Mouse (Mus musculus) MEL (cell line): Measurements from ENCODE around the gene Ccdc38. TPM values are rescaled to one million over a fixed set of nuclear protein-coding genes. Genes with fewer than 3 reads are reported as not detected.

Experiments
- DNase-seq: peaks from one replicate; pipeline ENCODE4 v3.0.0; 2011; ENCODE audit warnings: low read depth, low spot score
- H3K27ac ChIP-seq: 2 replicates; pipeline ENCODE4 v1.5.1; 2012; ENCODE audit warnings: low read depth, mild to moderate bottlenecking, control low read depth, low read length, moderate library complexity; ENCODE audit not compliant: control insufficient read depth
- H3K27me3 ChIP-seq, 2 experiments: fragments of 150-350 bp in 1 of 2; sonication (generic) in 1 of 2; 2 replicates each; pipeline ENCODE4 v1.6.1; 2012; ENCODE audit warnings: low read length in 2 of 2, mild to moderate bottlenecking in 2 of 2, improper control_type of control experiment in 1 of 2, moderate library complexity in 1 of 2; ENCODE audit not compliant: insufficient read depth in 2 of 2, control insufficient read depth in 1 of 2
- H3K36me3 ChIP-seq, 2 experiments: 2 replicates each; pipeline ENCODE4 v1.6.1; 2012 to 2014; ENCODE audit warnings: low read length in 2 of 2, improper control_type of control experiment in 1 of 2, inconsistent platforms in 1 of 2, mild to moderate bottlenecking in 1 of 2; ENCODE audit not compliant: insufficient read depth in 2 of 2, control insufficient read depth in 1 of 2
- H3K4me1 ChIP-seq, 2 experiments: fragments of 150-350 bp in 1 of 2; sonication (generic) in 1 of 2; 2 replicates each; pipeline ENCODE4 v1.6.1; 2012; ENCODE audit warnings: low read length in 2 of 2, improper control_type of control experiment in 1 of 2, mild to moderate bottlenecking in 1 of 2; ENCODE audit not compliant: insufficient read depth in 2 of 2, control insufficient read depth in 1 of 2
- H3K4me3 ChIP-seq, 2 experiments: fragments of 150-350 bp in 1 of 2; sonication (generic) in 1 of 2; 2 replicates each; pipeline ENCODE4 v1.5.1; 2012; ENCODE audit warnings: low read depth in 2 of 2, low read length in 2 of 2, mild to moderate bottlenecking in 2 of 2, moderate library complexity in 2 of 2, control low read depth in 1 of 2, improper control_type of control experiment in 1 of 2; ENCODE audit not compliant: control insufficient read depth in 1 of 2, insufficient read depth in 1 of 2
- H3K79me2 ChIP-seq: 2 replicates; pipeline ENCODE4 v1.6.1; 2012; ENCODE audit warnings: mild to moderate bottlenecking, low read length, moderate library complexity; ENCODE audit not compliant: control insufficient read depth, poor library complexity, insufficient read depth
- H3K9ac ChIP-seq: 2 replicates; pipeline ENCODE4 v1.6.1; 2012; ENCODE audit warnings: low read depth, mild to moderate bottlenecking, control low read depth, low read length, moderate library complexity; ENCODE audit not compliant: control insufficient read depth, poor library complexity, severe bottlenecking
- H3K9me3 ChIP-seq: fragments of 150-350 bp; sonication (generic); replicated peaks from 2 replicates; pipeline ENCODE4 v1.6.1; 2012; ENCODE audit warnings: mild to moderate bottlenecking, low read length, improper control_type of control experiment, moderate library complexity; ENCODE audit not compliant: insufficient read depth
- BHLHE40 ChIP-seq: IDR thresholded peaks from 2 replicates; pipeline ENCODE4 v1.6.1; 2012; ENCODE audit warnings: low read depth, mild to moderate bottlenecking, inconsistent platforms, low read length, improper control_type of control experiment, borderline replicate concordance
- CHD1 ChIP-seq: IDR thresholded peaks from 2 replicates; pipeline ENCODE4 v1.6.1; 2012; ENCODE audit warnings: low read depth, mild to moderate bottlenecking, inconsistent platforms, low read length, improper control_type of control experiment
- CTCF ChIP-seq, 3 experiments: IDR thresholded peaks in 2 of 3; conservative IDR thresholded peaks in 1 of 3; 2 replicates each; pipeline ENCODE4 v1.5.1; 2011 to 2012; ENCODE audit warnings: low read length in 3 of 3, low read depth in 2 of 3, mild to moderate bottlenecking in 2 of 3, improper control_type of control experiment in 1 of 3, inconsistent platforms in 1 of 3, mixed read lengths in 1 of 3, moderate library complexity in 1 of 3; ENCODE audit not compliant: control insufficient read depth in 1 of 3, insufficient read depth in 1 of 3, poor library complexity in 1 of 3, severe bottlenecking in 1 of 3
- ELF1 ChIP-seq: IDR thresholded peaks from 2 replicates; pipeline ENCODE4 v1.6.1; 2014; ENCODE audit warnings: low read depth, mild to moderate bottlenecking, inconsistent platforms, low read length, improper control_type of control experiment, moderate library complexity
- EP300 ChIP-seq, 2 experiments: IDR thresholded peaks; 2 replicates each; pipeline ENCODE4 v1.6.1; 2011; ENCODE audit warnings: improper control_type of control experiment in 2 of 2, low read length in 2 of 2, low read depth in 1 of 2, mild to moderate bottlenecking in 1 of 2
- GABPA ChIP-seq: IDR thresholded peaks from 2 replicates; pipeline ENCODE4 v1.6.1; 2012; ENCODE audit warnings: low read depth, mild to moderate bottlenecking, inconsistent platforms, low read length, improper control_type of control experiment, moderate library complexity
- JUND ChIP-seq: IDR thresholded peaks from 2 replicates; pipeline ENCODE4 v1.6.1; 2011; ENCODE audit warnings: low read depth, mild to moderate bottlenecking, improper control_type of control experiment, low read length
- MEF2A ChIP-seq: IDR thresholded peaks from 2 replicates; pipeline ENCODE4 v1.6.1; 2014; ENCODE audit warnings: low read depth, mild to moderate bottlenecking, inconsistent platforms, low read length, improper control_type of control experiment; ENCODE audit not compliant: poor library complexity, insufficient replicate concordance, severe bottlenecking; ENCODE audit errors: extremely low read depth
- MYB ChIP-seq: IDR thresholded peaks from 2 replicates; pipeline ENCODE4 v1.6.1; 2011; ENCODE audit warnings: mild to moderate bottlenecking, low read depth, low read length, improper control_type of control experiment
- MYC ChIP-seq: IDR thresholded peaks from 2 replicates; pipeline ENCODE4 v1.6.1; 2011; ENCODE audit warnings: low read depth, mild to moderate bottlenecking, low read length, improper control_type of control experiment, moderate library complexity
- NELFE ChIP-seq: IDR thresholded peaks from 2 replicates; pipeline ENCODE4 v1.6.1; 2011; ENCODE audit warnings: low read depth, low read length, improper control_type of control experiment
- NRF1 ChIP-seq: IDR thresholded peaks from 2 replicates; pipeline ENCODE4 v1.6.1; 2014; ENCODE audit warnings: low read depth, mild to moderate bottlenecking, inconsistent platforms, low read length, improper control_type of control experiment, moderate library complexity; ENCODE audit not compliant: poor library complexity, insufficient read depth, severe bottlenecking
- RAD21 ChIP-seq: IDR thresholded peaks from 2 replicates; pipeline ENCODE4 v1.6.1; 2011; ENCODE audit warnings: mild to moderate bottlenecking, low read depth, low read length, improper control_type of control experiment
- SMC3 ChIP-seq: IDR thresholded peaks from 2 replicates; pipeline ENCODE4 v1.6.1; 2011; ENCODE audit warnings: low read depth, low read length, improper control_type of control experiment
- TBP ChIP-seq: IDR thresholded peaks from 2 replicates; pipeline ENCODE4 v1.8.0; 2011; ENCODE audit warnings: low read depth, low read length, improper control_type of control experiment
- TCF12 ChIP-seq: IDR thresholded peaks from 2 replicates; pipeline ENCODE4 v1.6.1; 2014; ENCODE audit warnings: low read depth, mild to moderate bottlenecking, inconsistent platforms, low read length, improper control_type of control experiment, moderate library complexity
- ZC3H11A ChIP-seq: IDR thresholded peaks from 2 replicates; pipeline ENCODE4 v1.6.1; 2012; ENCODE audit warnings: low read depth, mild to moderate bottlenecking, inconsistent platforms, low read length, improper control_type of control experiment
- ZKSCAN1 ChIP-seq: IDR thresholded peaks from 2 replicates; pipeline ENCODE4 v1.6.1; 2012; ENCODE audit warnings: low read depth, mild to moderate bottlenecking, inconsistent platforms, low read length, improper control_type of control experiment, moderate library complexity
- ZNF384 ChIP-seq: IDR thresholded peaks from 2 replicates; pipeline ENCODE4 v1.6.1; 2012; ENCODE audit warnings: low read depth, mild to moderate bottlenecking, inconsistent platforms, low read length, improper control_type of control experiment
- polyA plus RNA-seq, 2 experiments: library from polyadenylated mRNA; stranded (reverse) in 1 of 2; unstranded in 1 of 2; fragments of >175 nt in 1 of 2; fragments of >200 nt in 1 of 2; gene quantifications; 2 replicates each; pipeline versions ENCODE4 v1.2.1 to v1.2.4; 2012; ENCODE audit warnings: low replicate concordance in 2 of 2, low read depth in 1 of 2; ENCODE audit not compliant: insufficient read length in 2 of 2, insufficient read depth in 1 of 2, missing spikeins in 1 of 2
- total RNA-seq: library from RNA; depleted of rRNA; stranded (reverse); fragments of 300-350 nt; gene quantifications from 2 replicates; pipeline ENCODE4 v1.2.3, GENCODE M21; 2012

Gene Ccdc38
- total and polyA plus RNA-seq, 3 experiments = 0.22 TPM; not detected in 2

DNA sequence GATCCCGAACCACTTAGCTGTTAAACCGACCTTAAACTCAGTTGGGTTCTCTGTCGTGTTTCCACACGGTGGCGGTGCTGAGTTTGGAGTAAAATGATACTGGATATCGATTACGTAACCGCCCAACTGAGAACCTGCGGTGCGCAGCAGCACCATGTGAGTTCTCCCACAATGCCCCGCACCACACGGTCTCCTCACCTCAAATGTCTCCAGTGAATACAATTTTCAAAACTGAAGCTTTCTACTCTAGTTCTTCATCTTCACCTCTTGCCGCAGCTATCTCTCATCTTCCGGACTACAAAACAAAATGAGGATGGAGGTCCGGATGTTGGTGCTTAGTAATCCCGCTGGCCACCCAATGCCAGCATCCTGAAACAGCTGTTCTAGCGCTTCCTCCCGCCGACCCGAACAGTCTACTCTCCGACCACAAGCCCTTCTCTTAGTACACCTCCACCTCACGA lies 53.6 kb downstream of the Ccdc38 start:
- peak overlapping the region in 1 of 2 experiments; percentile 35; a peak in 1 of 4 replicates for H3K4me3 ChIP-seq
- peak; percentile 81 for DNase-seq
- H3K9ac ChIP-seq = no peak overlapping the region; the same call in 1 of the 2 replicates
- H3K27ac ChIP-seq = no peak overlapping the region
- no peaks in the 10 kb centered on the region for H3K9me3 ChIP-seq
- H3K27me3 ChIP-seq = peaks cover 0 to 2% of the 10 kb centered on the region in 2 experiments; a peak in 2 of 4 replicates
- H3K36me3 ChIP-seq = no peaks in the 10 kb centered on the region
- peaks cover 2% of the 10 kb centered on the region for H3K79me2 ChIP-seq
- peaks cover 0 to 8% of the 10 kb centered on the region in 2 experiments; a peak in 1 of 4 replicates for H3K4me1 ChIP-seq
- TF ChIP-seq NRF1 = peak; percentile 52
- no peak for TF ChIP-seq EP300 (IDR thresholded peaks at IDR 0.05; ENCODE audit: low read depth in 1 of 2, low read length in 2 of 2)
- TF ChIP-seq ZC3H11A = peak; percentile 69
- TF ChIP-seq NELFE = no peak
- no peak for TF ChIP-seq MYC
- peak; percentile 67 for TF ChIP-seq RAD21
- TF ChIP-seq JUND = no peak
- peak; percentile 89 for TF ChIP-seq SMC3
- no peak for TF ChIP-seq TBP
- peak; percentile 41; the same call in 1 of the 2 replicates for TF ChIP-seq MYB
- peak; percentile 43 to 77 (median 47); a peak in 5 of 6 replicates for TF ChIP-seq CTCF (IDR thresholded peaks at IDR 0.05 in 2 of 3, conservative IDR thresholded peaks at IDR 0.05 in 1 of 3; ENCODE audit: control insufficient read depth in 1 of 3, insufficient read depth in 1 of 3, low read depth in 2 of 3, low read length in 3 of 3, poor library complexity in 1 of 3, severe bottlenecking in 1 of 3)
- TF ChIP-seq BHLHE40 = no peak

DNA sequence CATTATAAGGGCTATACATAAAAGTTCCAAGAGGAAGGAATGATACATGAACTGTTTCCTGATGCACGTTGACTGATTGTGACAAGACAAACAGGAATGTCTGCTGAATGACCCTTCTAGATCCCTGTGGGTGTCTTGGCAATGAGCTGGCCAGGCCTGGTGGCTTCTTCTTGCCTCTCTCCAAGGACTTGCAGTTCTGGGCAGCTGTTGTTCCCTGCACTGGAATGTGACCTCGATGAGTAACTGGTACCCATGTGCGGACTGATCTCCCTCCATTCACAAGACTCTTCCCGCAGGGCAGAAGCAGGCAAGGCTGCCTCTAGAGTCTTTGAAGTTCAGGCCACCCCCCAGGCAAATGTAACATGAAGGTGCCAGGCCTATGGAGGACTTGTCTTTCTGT lies 55.4 kb downstream of the Ccdc38 start:
- Histone ChIP-seq H3K79me2 (no peaks in the 10 kb centered on the region), H3K4me3 (no peak overlapping the region), H3K9me3 (no peaks in the 10 kb centered on the region), H3K4me1 (peaks cover 0 to 5% of the 10 kb centered on the region in 2 experiments; a peak in 1 of 4 replicates), H3K27ac (no peak overlapping the region), H3K27me3 (peaks cover 0 to 2% of the 10 kb centered on the region in 2 experiments; a peak in 2 of 4 replicates), H3K36me3 (no peaks in the 10 kb centered on the region), H3K9ac (no peak overlapping the region)
- DNase-seq = peak; percentile 0
- no peak for TF ChIP-seq NELFE
- no peak for TF ChIP-seq CHD1
- TF ChIP-seq NRF1 = no peak
- TF ChIP-seq ZNF384 = no peak
- TF ChIP-seq GABPA = no peak
- no peak for TF ChIP-seq EP300 (IDR thresholded peaks at IDR 0.05; ENCODE audit: low read depth in 1 of 2, low read length in 2 of 2)
- no peak for TF ChIP-seq ELF1
- TF ChIP-seq ZKSCAN1 = no peak
- no peak for TF ChIP-seq TCF12
- no peak for TF ChIP-seq MEF2A
- TF ChIP-seq MYB = no peak
